Mouse (Mus musculus) neural tube, embryonic 13.5 days (tissue): ENCODE results near the gene Pabpc4. TPM values are rescaled to one million over a fixed set of nuclear protein-coding genes. Genes with fewer than 3 reads are reported as not detected.

ENCODE experiments used
- ATAC-seq: fragments of 200-750 bp; cut with Nextera tagmentation; 2 replicates; pipeline ENCODE4 v1.8.0; 2017; ENCODE audit warnings: low read depth, mild to moderate bottlenecking, moderate TSS enrichment, moderate library complexity
- H3K27ac ChIP-seq: fragments of 300-500 bp; sonication (generic); replicated peaks from 2 replicates; pipeline ENCODE4 v1.5.1; 2015; ENCODE audit warnings: moderate library complexity, mild to moderate bottlenecking, inconsistent platforms
- H3K27me3 ChIP-seq: fragments of 300-500 bp; sonication (generic); 2 replicates; pipeline ENCODE4 v1.6.1; 2015; ENCODE audit warnings: mild to moderate bottlenecking, inconsistent platforms
- H3K36me3 ChIP-seq: fragments of 300-500 bp; sonication (generic); 2 replicates; pipeline ENCODE4 v1.6.1; 2015; ENCODE audit warnings: mild to moderate bottlenecking, inconsistent platforms
- H3K4me1 ChIP-seq: fragments of 300-500 bp; sonication (generic); replicated peaks from 2 replicates; pipeline ENCODE4 v1.6.1; 2015; ENCODE audit warnings: inconsistent platforms
- H3K4me2 ChIP-seq: fragments of 300-500 bp; sonication (generic); 2 replicates; pipeline ENCODE4 v1.6.1; 2015; ENCODE audit warnings: inconsistent platforms, mild to moderate bottlenecking, moderate library complexity
- H3K4me3 ChIP-seq: fragments of 300-500 bp; sonication (generic); 2 replicates; pipeline ENCODE4 v1.5.1; 2015; ENCODE audit warnings: mild to moderate bottlenecking, inconsistent platforms
- H3K9ac ChIP-seq: fragments of 300-500 bp; sonication (generic); 2 replicates; pipeline ENCODE4 v1.6.1; 2015; ENCODE audit warnings: moderate library complexity, mild to moderate bottlenecking, inconsistent platforms
- H3K9me3 ChIP-seq: fragments of 300-500 bp; sonication (generic); 2 replicates; pipeline ENCODE4 v1.6.1; 2016; ENCODE audit warnings: inconsistent platforms
- WGBS: fragments of 180-500 bp; shearing (Covaris S2); methylation state at CpG from one replicate; pipeline ENCODE4 v1.1.7; 2015; 5-methylcytosine and 5-hydroxymethylcytosine counted together
- polyA plus RNA-seq: library from polyadenylated mRNA; unstranded; fragments of >200 nt; fragmentation: Nextera tagmentation; extraction: Ambion mirVana; gene quantifications from 2 replicates; pipeline ENCODE4 v1.2.1, GENCODE M21; 2015

Pabpc4 gene
- 24.2 and 25.0 TPM in 2 replicates for polyA plus RNA-seq

DNA sequence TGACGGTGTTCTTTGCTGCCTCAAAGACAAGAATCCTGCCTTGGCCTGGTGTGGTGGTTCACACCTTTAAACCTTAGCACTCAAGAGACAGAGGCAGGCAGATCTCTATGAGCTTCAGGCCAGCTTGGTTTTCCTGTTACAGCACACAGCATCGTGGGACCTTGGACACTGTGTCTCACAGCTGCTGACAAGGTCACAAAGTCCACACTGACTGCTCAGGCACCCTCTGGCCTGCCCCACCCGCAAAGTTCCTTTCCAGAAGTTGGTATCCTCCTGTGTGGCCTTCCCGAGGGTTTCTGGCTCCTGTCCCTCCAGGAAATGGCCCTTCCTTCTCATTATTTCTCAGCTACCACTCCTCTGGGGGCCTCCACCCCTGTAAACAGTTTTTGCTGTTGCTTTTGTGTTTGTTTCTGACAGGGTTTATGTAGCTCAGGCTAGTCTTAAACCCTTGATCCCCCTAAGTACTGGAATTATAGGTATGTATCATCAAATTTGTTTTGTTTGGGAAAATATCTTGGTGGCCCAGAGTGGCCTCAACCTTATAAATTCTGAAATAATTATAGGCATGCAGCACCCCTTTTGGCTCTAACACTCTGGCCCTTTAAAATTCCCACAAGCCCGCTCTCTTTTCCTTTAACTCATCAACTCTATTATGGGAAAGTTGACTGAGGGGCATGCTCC is at the start of gene Pabpc4:
TSS of gene Pabpc4 (plus strand) at position 631 of the 681 bp plus-strand sequence.
- no peaks in the 10 kb centered on the region for H3K9me3 ChIP-seq
- no peak within 1 kb of the TSS for H3K9ac ChIP-seq
- no peak within 1 kb of the TSS for H3K4me2 ChIP-seq
- H3K4me1 ChIP-seq, result peaks cover 6% of the 10 kb centered on the region
- no peaks in the 10 kb centered on the region for H3K36me3 ChIP-seq
- H3K27me3 ChIP-seq, result no peaks in the 10 kb centered on the region
- no peak within 1 kb of the TSS for H3K4me3 ChIP-seq
- no peak for ATAC-seq
- WGBS, result 78% methylated on average over 5 of the region's 5 CpGs
- no peak within 1 kb of the TSS for H3K27ac ChIP-seq

- H3K27ac ChIP-seq, result no peak overlapping the region
- H3K4me3 ChIP-seq, result no peak overlapping the region
- H3K9ac ChIP-seq, result no peak overlapping the region
- ATAC-seq, result no peak
- no peak overlapping the region for H3K4me2 ChIP-seq
- 0 out of 2 replicates have a peak, but pooled peaks cover 2% of the 10 kb centered on the region for H3K27me3 ChIP-seq
- no peaks in the 10 kb centered on the region; the same call in 1 of the 2 replicates for H3K4me1 ChIP-seq
- WGBS, result 94% methylated on average over 9 of the region's 9 CpGs
- H3K9me3 ChIP-seq, result no peaks in the 10 kb centered on the region
- no peaks in the 10 kb centered on the region for H3K36me3 ChIP-seq
Observed at GRCm38 (mm10) chr4:123213975-123214374, 48.2 kb upstream of the Pabpc4 start.

DNA sequence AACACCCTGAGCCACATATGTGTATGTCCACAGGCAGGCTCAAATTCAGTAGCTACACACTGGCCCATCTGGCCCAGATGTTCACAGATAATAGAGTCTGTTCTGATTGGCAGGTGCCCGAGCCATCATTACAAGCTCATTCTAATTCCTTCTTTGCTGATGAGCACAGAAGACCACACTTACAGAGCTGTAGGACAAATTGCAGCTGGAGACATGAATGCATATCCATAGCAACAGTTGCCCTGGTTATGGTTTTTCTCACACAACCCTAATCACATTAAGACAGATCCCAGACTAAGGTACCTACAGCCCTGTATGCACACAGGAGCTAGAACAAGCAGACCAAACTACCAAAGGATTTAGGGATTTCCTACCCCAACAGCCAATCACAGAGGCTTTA is 46.8 kb upstream of the Pabpc4 start:
- no peak for ATAC-seq

DNA sequence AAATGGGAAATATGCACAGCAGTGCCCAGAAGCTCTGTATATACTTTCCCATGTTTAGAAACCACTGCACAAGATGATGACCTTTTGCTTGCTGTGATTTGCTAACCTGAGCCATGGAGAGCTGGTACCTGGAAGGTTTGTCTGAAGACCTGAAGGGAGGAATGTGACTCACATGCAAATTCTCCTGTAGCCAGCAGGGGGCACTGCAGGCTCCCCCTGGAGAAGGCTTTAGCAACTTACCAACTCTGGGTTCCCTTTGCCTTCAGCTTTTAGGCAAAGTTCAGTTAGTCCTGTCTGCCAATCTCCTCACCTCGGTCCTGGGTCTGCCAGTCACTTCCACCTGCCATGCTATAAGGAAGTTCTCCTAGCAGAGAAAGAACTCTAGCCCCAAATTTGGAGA is 45.4 kb upstream of the Pabpc4 start:
- Histone ChIP-seq H3K9ac (no peak overlapping the region), H3K27me3 (no peaks in the 10 kb centered on the region), H3K36me3 (no peaks in the 10 kb centered on the region), H3K27ac (no peak overlapping the region), H3K4me2 (no peak overlapping the region), H3K4me3 (no peak overlapping the region), H3K4me1 (no peaks in the 10 kb centered on the region; the same call in 1 of the 2 replicates), H3K9me3 (no peaks in the 10 kb centered on the region)
- no peak for ATAC-seq
- WGBS, result 17% methylated on average over 1 of the region's 1 CpGs

More for the DNA sequence above, 46.8 kb upstream of the Pabpc4 start:
- no peaks in the 10 kb centered on the region for H3K36me3 ChIP-seq
- H3K27me3 ChIP-seq, result 0 out of 2 replicates have a peak, but pooled peaks cover 2% of the 10 kb centered on the region
- no peak overlapping the region for H3K4me2 ChIP-seq
- WGBS, result 80% methylated on average over 1 of the region's 1 CpGs
- H3K4me3 ChIP-seq, result no peak overlapping the region
- no peaks in the 10 kb centered on the region; the same call in 1 of the 2 replicates for H3K4me1 ChIP-seq
- no peak overlapping the region for H3K9ac ChIP-seq
- no peaks in the 10 kb centered on the region for H3K9me3 ChIP-seq
- H3K27ac ChIP-seq, result no peak overlapping the region

GRCm38 (mm10) chr4:123219720-123220357 is 42.3 kb upstream of the Pabpc4 start:
- Histone ChIP-seq H3K9ac (no peak overlapping the region), H3K4me2 (no peak overlapping the region), H3K4me1 (no peaks in the 10 kb centered on the region; the same call in 1 of the 2 replicates), H3K4me3 (no peak overlapping the region), H3K27me3 (no peaks in the 10 kb centered on the region), H3K27ac (no peak overlapping the region), H3K9me3 (no peaks in the 10 kb centered on the region), H3K36me3 (no peaks in the 10 kb centered on the region)
- WGBS, result 69% methylated on average over 15 of the region's 15 CpGs
- peak; percentile 93 for ATAC-seq

GRCm38 (mm10) chr4:123220637-123221036 is 41.5 kb upstream of the Pabpc4 start:
- no peaks in the 10 kb centered on the region for H3K36me3 ChIP-seq
- no peak overlapping the region for H3K4me2 ChIP-seq
- no peak overlapping the region for H3K9ac ChIP-seq
- H3K27me3 ChIP-seq, result no peaks in the 10 kb centered on the region
- H3K4me1 ChIP-seq, result 0 out of 2 replicates have a peak, but pooled peaks cover under 1% of the 10 kb centered on the region
- H3K9me3 ChIP-seq, result no peaks in the 10 kb centered on the region
- ATAC-seq, result no peak
- no peak overlapping the region for H3K27ac ChIP-seq
- no peak overlapping the region for H3K4me3 ChIP-seq
- 84% methylated on average over 4 of the region's 4 CpGs for WGBS

GRCm38 (mm10) chr4:123223309-123223708 is 38.8 kb upstream of the Pabpc4 start:
- H3K27me3 ChIP-seq, result no peaks in the 10 kb centered on the region
- H3K36me3 ChIP-seq, result no peaks in the 10 kb centered on the region
- H3K27ac ChIP-seq, result no peak overlapping the region
- 45% methylated on average over 3 of the region's 3 CpGs for WGBS
- no peaks in the 10 kb centered on the region for H3K9me3 ChIP-seq
- no peak for ATAC-seq
- peaks cover 17% of the 10 kb centered on the region for H3K4me1 ChIP-seq
- no peak overlapping the region for H3K4me2 ChIP-seq
- no peak overlapping the region for H3K4me3 ChIP-seq
- no peak overlapping the region for H3K9ac ChIP-seq

- Histone ChIP-seq H3K4me2 (no peak overlapping the region), H3K9ac (no peak overlapping the region), H3K4me3 (no peak overlapping the region), H3K9me3 (no peaks in the 10 kb centered on the region), H3K4me1 (peaks cover 28% of the 10 kb centered on the region), H3K27me3 (no peaks in the 10 kb centered on the region), H3K36me3 (no peaks in the 10 kb centered on the region), H3K27ac (no peak overlapping the region)
- ATAC-seq, result no peak
- 63% methylated on average over 10 of the region's 10 CpGs for WGBS
Observed at GRCm38 (mm10) chr4:123225718-123226403, 36.3 kb upstream of the Pabpc4 start.

DNA sequence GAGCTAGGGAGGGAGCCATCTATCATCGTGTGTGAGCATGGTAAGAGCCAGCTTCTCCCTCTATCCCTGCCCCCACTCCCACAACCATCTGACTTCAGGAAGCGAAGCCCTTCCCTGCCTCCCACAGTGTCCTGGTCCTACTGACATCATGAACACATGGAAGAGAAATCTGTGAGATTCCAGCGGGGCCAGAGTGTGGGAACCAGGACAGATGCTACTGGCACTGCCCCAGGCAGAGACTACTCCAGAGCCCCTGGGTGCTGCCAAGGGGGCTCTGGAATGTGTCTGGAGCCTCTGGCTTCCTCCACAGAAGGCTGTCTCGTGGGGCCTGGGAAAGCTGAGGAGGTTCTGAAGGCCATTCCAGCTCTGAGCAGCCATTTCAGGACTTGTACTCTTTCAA is 34.4 kb upstream of the Pabpc4 start:
- Histone ChIP-seq H3K27ac (0 out of 2 replicates have a peak overlapping the region, but pooled peaks have one; percentile 18), H3K4me1 (peaks cover 28% of the 10 kb centered on the region), H3K9ac (no peak overlapping the region), H3K27me3 (peaks cover 14% of the 10 kb centered on the region), H3K4me2 (no peak overlapping the region), H3K4me3 (no peak overlapping the region), H3K9me3 (no peaks in the 10 kb centered on the region), H3K36me3 (no peaks in the 10 kb centered on the region)
- 33% methylated on average over 4 of the region's 4 CpGs for WGBS
- no peak for ATAC-seq

DNA sequence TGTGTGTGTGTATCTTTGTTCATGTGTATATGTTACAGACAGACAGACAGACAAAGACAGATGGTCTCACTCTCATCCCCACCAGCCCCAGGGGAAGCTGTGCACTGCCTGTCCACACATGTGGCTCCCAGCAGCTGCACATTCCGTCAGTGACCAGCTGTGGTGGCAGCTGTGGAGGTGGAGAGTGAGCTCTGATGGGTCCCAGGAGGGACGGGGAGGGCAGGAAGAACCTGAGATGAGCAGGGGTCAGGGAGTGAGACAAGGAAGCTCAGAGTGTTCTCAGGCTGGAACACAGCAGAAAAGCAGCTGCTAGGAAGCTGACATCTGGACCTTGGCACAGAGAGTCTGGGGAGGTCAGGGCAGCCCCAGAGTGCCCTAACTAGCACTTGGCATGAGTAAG is 33.9 kb upstream of the Pabpc4 start:
- Histone ChIP-seq H3K9ac (no peak overlapping the region), H3K27me3 (peaks cover 19% of the 10 kb centered on the region), H3K27ac (no peak overlapping the region), H3K4me3 (no peak overlapping the region), H3K4me2 (no peak overlapping the region), H3K9me3 (no peaks in the 10 kb centered on the region), H3K4me1 (peaks cover 33% of the 10 kb centered on the region), H3K36me3 (no peaks in the 10 kb centered on the region)
- WGBS, result 32% methylated on average over 2 of the region's 2 CpGs
- ATAC-seq, result no peak

- H3K27ac ChIP-seq, result no peak overlapping the region
- peaks cover 41% of the 10 kb centered on the region for H3K4me1 ChIP-seq
- no peak overlapping the region for H3K9ac ChIP-seq
- ATAC-seq, result no peak
- no peak overlapping the region for H3K4me2 ChIP-seq
- H3K4me3 ChIP-seq, result no peak overlapping the region
- no peaks in the 10 kb centered on the region for H3K36me3 ChIP-seq
- H3K9me3 ChIP-seq, result no peaks in the 10 kb centered on the region
- H3K27me3 ChIP-seq, result peaks cover 28% of the 10 kb centered on the region
- WGBS, result 65% methylated on average over 11 of the region's 11 CpGs
Observed at GRCm38 (mm10) chr4:123229166-123229565, 33.0 kb upstream of the Pabpc4 start.

DNA sequence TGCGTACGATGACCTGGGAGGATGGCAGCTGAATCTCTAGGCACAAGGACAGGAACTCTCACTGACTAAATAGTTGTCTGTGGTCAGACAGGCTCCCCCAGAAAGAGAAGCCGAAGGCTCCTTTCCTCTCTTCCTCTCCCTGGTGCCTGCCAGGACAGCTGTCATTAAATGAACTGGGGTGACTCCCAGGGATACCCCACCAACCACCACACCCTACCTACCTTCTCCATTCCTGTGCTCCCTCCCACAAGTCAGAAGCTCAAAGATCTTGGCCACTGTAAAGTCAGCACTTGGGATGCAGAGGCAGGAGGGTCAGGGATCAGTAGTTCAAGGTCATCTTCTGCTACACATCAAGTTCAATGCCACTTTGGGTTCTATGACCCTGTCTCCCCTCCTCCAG is 29.3 kb upstream of the Pabpc4 start:
- ATAC-seq, result no peak
- H3K9ac ChIP-seq, result no peak overlapping the region
- WGBS, result 61% methylated on average over 3 of the region's 3 CpGs
- H3K36me3 ChIP-seq, result no peaks in the 10 kb centered on the region
- no peaks in the 10 kb centered on the region for H3K9me3 ChIP-seq
- 0 out of 2 replicates have a peak overlapping the region, but pooled peaks have one; percentile 64 for H3K4me2 ChIP-seq
- H3K27me3 ChIP-seq, result peaks cover 49% of the 10 kb centered on the region
- no peak overlapping the region for H3K27ac ChIP-seq
- peaks cover 40% of the 10 kb centered on the region for H3K4me1 ChIP-seq
- no peak overlapping the region for H3K4me3 ChIP-seq
